ENCODE assay signal across 19 mouse cellular contexts in the genomic region with DNA sequence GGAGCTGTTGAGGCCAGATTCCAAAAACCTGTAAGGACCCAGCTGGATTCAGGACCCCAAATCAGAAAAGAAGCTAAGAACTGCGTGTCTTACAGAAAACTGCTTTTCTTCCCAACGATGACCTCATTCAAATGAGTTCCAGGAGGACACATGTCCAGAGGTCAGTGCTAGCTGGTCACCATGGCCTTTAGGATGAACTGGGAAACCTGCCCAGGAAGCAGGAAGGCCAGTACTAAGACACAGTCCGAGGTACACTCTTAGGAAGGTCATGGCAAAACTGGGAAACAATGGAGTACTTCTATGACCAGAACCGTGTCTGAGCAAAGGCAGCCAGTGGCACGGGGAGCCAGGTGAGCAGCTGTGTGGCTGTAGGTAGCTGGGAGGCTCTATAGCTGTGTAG. TPM values are rescaled to one million over a fixed set of nuclear protein-coding genes. Genes with fewer than 3 reads are reported as not detected.
DNase-seq lines count a peak whose midpoint lies in the region; ATAC-seq lines count a peak whose summit lies in the region.
"Had no signal": no experiment of that assay in that cellular context is flagged by ENCODE, and none has a peak within 500 bp of the region (broad histone marks: within the 10 kb centered on the region; RNA-seq: fewer than 3 reads in every experiment).

No protein-coding gene starts in this region.

- no peak overlapping the region for H3K4me2 ChIP-seq in kidney, embryonic 16.5 days (replicated peaks; ENCODE audit: low read depth, low read length)
- H3K4me2 ChIP-seq in forebrain, embryonic 16.5 days (ENCODE audit: low read length) = no peak overlapping the region
- no peak overlapping the region for H3K4me2 ChIP-seq in intestine, embryonic 15.5 days (replicated peaks)
- H3K4me2 ChIP-seq: embryonic facial prominence, embryonic 15.5 days; liver, embryonic 11.5 days had no signal

- H3K4me1 ChIP-seq in kidney, embryonic 16.5 days (ENCODE audit: insufficient read depth, low read length) = no peaks in the 10 kb centered on the region
- H3K4me1 ChIP-seq in forebrain, embryonic 16.5 days (replicated peaks; ENCODE audit: control insufficient read depth, insufficient read depth, low read length) = peaks cover 15% of the 10 kb centered on the region
- no peaks in the 10 kb centered on the region for H3K4me1 ChIP-seq in intestine, embryonic 15.5 days (replicated peaks)
- H3K4me1 ChIP-seq: embryonic facial prominence, embryonic 15.5 days had no signal

- no peak for ATAC-seq in kidney, embryonic 16.5 days (ENCODE audit: low FRiP score, low TSS enrichment)
- ATAC-seq in forebrain, embryonic 16.5 days = no peak
- ATAC-seq in intestine, embryonic 15.5 days = no peak

- peak; percentile 7 for DNase-seq in heart, adult 8-10 months (ENCODE audit: low spot score)
- no peak for DNase-seq in heart, postnatal 36 days
- DNase-seq in kidney, adult 8-10 months = peak; percentile 27 to 31
- peak; percentile 46 to 57 for DNase-seq in kidney, postnatal 36 days
- DNase-seq: cerebellum, adult 2 months; lung, adult 2 months; lung, postnatal 36 days had no signal

- intact Hi-C loops in heart, postnatal 36 days (cut with DNase I) = loop anchor here (5.0 kb wide), 2 partner anchors 69 to 349 kb away; no protein-coding TSS in a partner anchor

- WGBS in kidney, embryonic 16.5 days = 64% methylated on average over 5 of the region's 5 CpGs
- 72% methylated on average over 5 of the region's 5 CpGs for WGBS in forebrain, embryonic 16.5 days
- WGBS in intestine, embryonic 15.5 days = 64% methylated on average over 5 of the region's 5 CpGs

- H3K36me3 ChIP-seq in kidney, embryonic 16.5 days (ENCODE audit: insufficient read depth, low read length) = no peaks in the 10 kb centered on the region
- no peaks in the 10 kb centered on the region for H3K36me3 ChIP-seq in forebrain, embryonic 16.5 days (ENCODE audit: control insufficient read depth, insufficient read depth)
- H3K36me3 ChIP-seq in intestine, embryonic 15.5 days = no peaks in the 10 kb centered on the region
- H3K36me3 ChIP-seq: embryonic facial prominence, embryonic 15.5 days; midbrain, embryonic 10.5 days had no signal

- H3K27ac ChIP-seq in kidney, embryonic 16.5 days (ENCODE audit: low read length) = no peak overlapping the region
- H3K27ac ChIP-seq in forebrain, embryonic 16.5 days (ENCODE audit: low read length) = peak overlapping the region; percentile 14; the same call in 1 of the 2 replicates
- H3K27ac ChIP-seq in intestine, embryonic 15.5 days = no peak overlapping the region
- H3K27ac ChIP-seq: embryonic facial prominence, embryonic 15.5 days; midbrain, embryonic 10.5 days; stomach, postnatal 0 days had no signal

- no peaks in the 10 kb centered on the region for H3K9me3 ChIP-seq in kidney, embryonic 16.5 days (ENCODE audit: low read length)
- H3K9me3 ChIP-seq in forebrain, embryonic 16.5 days (ENCODE audit: control insufficient read depth, low read length) = no peaks in the 10 kb centered on the region
- no peaks in the 10 kb centered on the region for H3K9me3 ChIP-seq in intestine, embryonic 15.5 days
- H3K9me3 ChIP-seq: embryonic facial prominence, embryonic 15.5 days; midbrain, embryonic 10.5 days had no signal

- H3K4me3 ChIP-seq in kidney, embryonic 16.5 days (ENCODE audit: low read length) = no peak overlapping the region
- H3K4me3 ChIP-seq in forebrain, embryonic 16.5 days (replicated peaks; ENCODE audit: low read length) = no peak overlapping the region
- H3K4me3 ChIP-seq in intestine, embryonic 15.5 days (replicated peaks) = no peak overlapping the region
- H3K4me3 ChIP-seq: embryonic facial prominence, embryonic 15.5 days; midbrain, embryonic 10.5 days had no signal

- H3K27me3 ChIP-seq in kidney, embryonic 16.5 days (ENCODE audit: insufficient read depth, low read length) = no peaks in the 10 kb centered on the region
- peaks cover 5% of the 10 kb centered on the region; the same call in 1 of the 2 replicates for H3K27me3 ChIP-seq in forebrain, embryonic 16.5 days (replicated peaks; ENCODE audit: control insufficient read depth, insufficient read depth, low read length)
- no peaks in the 10 kb centered on the region for H3K27me3 ChIP-seq in intestine, embryonic 15.5 days (replicated peaks)
- H3K27me3 ChIP-seq: embryonic facial prominence, embryonic 15.5 days had no signal

- no peak overlapping the region for H3K9ac ChIP-seq in kidney, embryonic 16.5 days (replicated peaks; ENCODE audit: low read length)
- H3K9ac ChIP-seq in forebrain, embryonic 16.5 days (replicated peaks; ENCODE audit: low read depth, low read length) = no peak overlapping the region
- no peak overlapping the region for H3K9ac ChIP-seq in intestine, embryonic 15.5 days
- H3K9ac ChIP-seq: embryonic facial prominence, embryonic 15.5 days had no signal

RNA-seq across cellular contexts. Expression of gene Armh2, which starts 55.2 kb away (rescaled TPM):
- total RNA-seq in heart, adult 8-10 months (2022) = not detected
- total RNA-seq in heart, postnatal 36 days (2021) = not detected
- polyA plus RNA-seq in kidney, embryonic 16.5 days (2015; fragmentation: Nextera tagmentation; extraction: Ambion mirVana) = not detected in 2 replicates
- 0.25 TPM in 1 of 2 replicates, not detected in the other for polyA plus RNA-seq in forebrain, embryonic 16.5 days (2015; fragmentation: Nextera tagmentation; extraction: Ambion mirVana)
- not detected in 2 replicates for polyA plus RNA-seq in intestine, embryonic 15.5 days (2015; fragmentation: Nextera tagmentation; extraction: Ambion mirVana)
- total RNA-seq: ES-E14; gastrocnemius, adult 8-10 months; heart, adult 18-20 months; left cerebral cortex, postnatal 36 days had no signal
- polyA plus RNA-seq: cerebellum, adult 2 months; embryonic facial prominence, embryonic 15.5 days; heart, embryonic 16.5 days; liver, embryonic 11.5 days; lung, adult 2 months; midbrain, embryonic 10.5 days; stomach, postnatal 0 days had no signal

Comparison
In these comparisons a context has a peak if more than half of its experiments do, and no peak if none do; other contexts are left out.
1. DNase-seq: peak in heart, adult 8-10 months (single experiment), kidney, adult 8-10 months (2 of 2) and kidney, postnatal 36 days (2 of 2); none in heart, postnatal 36 days (0 of 2).